Mouse (Mus musculus): ENCODE results near the gene Dtx3. TPM values are rescaled to one million over a fixed set of nuclear protein-coding genes. Genes with fewer than 3 reads are reported as not detected.
A peak's percentile ranks its signal among the peaks of the same experiment; 100 is the strongest.

The Dtx3 gene
- polyA plus RNA-seq (2011; ENCODE audit: insufficient read depth, insufficient read length, low read depth, missing spikeins): 49.8 and 50.8 TPM in 2 replicates

GRCm38 (mm10) chr10:127195328-127196129 is at the start of gene Dtx3:
Dtx3 (minus strand) TSS chr10:127195728.
- Histone ChIP-seq H3K27ac (ENCODE audit: insufficient read depth, low read length) (peak within 1 kb of the TSS; percentile 6; the same call in 1 of the 2 replicates), H3K4me3 (ENCODE audit: low read depth, low read length) (peak within 1 kb of the TSS; percentile 61), H3K9me3 (replicated peaks; ENCODE audit: control insufficient read depth, insufficient read depth, low read length, poor library complexity, severe bottlenecking) (no peaks in the 10 kb centered on the region), H3K9ac (ENCODE audit: low read depth, poor library complexity, severe bottlenecking) (peak within 1 kb of the TSS; percentile 89), H3K36me3 (ENCODE audit: control insufficient read depth, insufficient read depth, low read length, poor library complexity, severe bottlenecking) (peaks cover 10% of the 10 kb centered on the region), H3K27me3 (ENCODE audit: control insufficient read depth, insufficient read depth, low read length, poor library complexity, severe bottlenecking) (no peaks in the 10 kb centered on the region), H3K4me1 (ENCODE audit: control insufficient read depth, insufficient read depth, low read length) (peaks cover 2% of the 10 kb centered on the region)
- no peak for TF ChIP-seq POLR2A (IDR thresholded peaks at IDR 0.05; ENCODE audit: insufficient read depth, low read length)
- no peak for TF ChIP-seq CTCF (IDR thresholded peaks at IDR 0.05; ENCODE audit: low read depth, low read length)
- no peak for TF ChIP-seq EP300 (IDR thresholded peaks at IDR 0.05; ENCODE audit: insufficient read depth, low read depth, low read length)

GRCm38 (mm10) chr10:127238241-127238824 is 42.8 kb upstream of the Dtx3 start:
- Histone ChIP-seq H3K4me3 (ENCODE audit: low read depth, low read length) (peak overlapping the region; percentile 13; the same call in 1 of the 2 replicates), H3K9ac (ENCODE audit: low read depth, poor library complexity, severe bottlenecking) (no peak overlapping the region), H3K9me3 (replicated peaks; ENCODE audit: control insufficient read depth, insufficient read depth, low read length, poor library complexity, severe bottlenecking) (no peaks in the 10 kb centered on the region), H3K36me3 (ENCODE audit: control insufficient read depth, insufficient read depth, low read length, poor library complexity, severe bottlenecking) (no peaks in the 10 kb centered on the region), H3K27ac (ENCODE audit: insufficient read depth, low read length) (no peak overlapping the region), H3K4me1 (ENCODE audit: control insufficient read depth, insufficient read depth, low read length) (peaks cover 5% of the 10 kb centered on the region), H3K27me3 (ENCODE audit: control insufficient read depth, insufficient read depth, low read length, poor library complexity, severe bottlenecking) (no peaks in the 10 kb centered on the region)
- TF ChIP-seq EP300 (IDR thresholded peaks at IDR 0.05; ENCODE audit: insufficient read depth, low read depth, low read length) (no peak), POLR2A (IDR thresholded peaks at IDR 0.05; ENCODE audit: insufficient read depth, low read length) (no peak), CTCF (IDR thresholded peaks at IDR 0.05; ENCODE audit: low read depth, low read length) (no peak)

- TF ChIP-seq EP300 (IDR thresholded peaks at IDR 0.05; ENCODE audit: insufficient read depth, low read depth, low read length): no peak
- no peak for TF ChIP-seq POLR2A (IDR thresholded peaks at IDR 0.05; ENCODE audit: insufficient read depth, low read length)
- no peaks in the 10 kb centered on the region for H3K36me3 ChIP-seq (ENCODE audit: control insufficient read depth, insufficient read depth, low read length, poor library complexity, severe bottlenecking)
Observed at GRCm38 (mm10) chr10:127236541-127236940, 41.0 kb upstream of the Dtx3 start.

GRCm38 (mm10) chr10:127233141-127233540 is 37.6 kb upstream of the Dtx3 start:
- no peak overlapping the region for H3K27ac ChIP-seq (ENCODE audit: insufficient read depth, low read length)
- no peaks in the 10 kb centered on the region for H3K36me3 ChIP-seq (ENCODE audit: control insufficient read depth, insufficient read depth, low read length, poor library complexity, severe bottlenecking)
- no peak overlapping the region for H3K9ac ChIP-seq (ENCODE audit: low read depth, poor library complexity, severe bottlenecking)
- TF ChIP-seq POLR2A (IDR thresholded peaks at IDR 0.05; ENCODE audit: insufficient read depth, low read length) (peak; percentile 25), CTCF (IDR thresholded peaks at IDR 0.05; ENCODE audit: low read depth, low read length) (peak; percentile 94), EP300 (IDR thresholded peaks at IDR 0.05; ENCODE audit: insufficient read depth, low read depth, low read length) (peak; percentile 59; the same call in 1 of the 2 replicates)
- no peak overlapping the region for H3K4me3 ChIP-seq (ENCODE audit: low read depth, low read length)
- H3K9me3 ChIP-seq (replicated peaks; ENCODE audit: control insufficient read depth, insufficient read depth, low read length, poor library complexity, severe bottlenecking): no peaks in the 10 kb centered on the region
- no peaks in the 10 kb centered on the region for H3K27me3 ChIP-seq (ENCODE audit: control insufficient read depth, insufficient read depth, low read length, poor library complexity, severe bottlenecking)
- H3K4me1 ChIP-seq (ENCODE audit: control insufficient read depth, insufficient read depth, low read length): peaks cover 2% of the 10 kb centered on the region

More at GRCm38 (mm10) chr10:127236541-127236940, 41.0 kb upstream of the Dtx3 start:
- Histone ChIP-seq H3K27ac (ENCODE audit: insufficient read depth, low read length) (no peak overlapping the region), H3K9ac (ENCODE audit: low read depth, poor library complexity, severe bottlenecking) (no peak overlapping the region), H3K27me3 (ENCODE audit: control insufficient read depth, insufficient read depth, low read length, poor library complexity, severe bottlenecking) (no peaks in the 10 kb centered on the region), H3K4me3 (ENCODE audit: low read depth, low read length) (no peak overlapping the region), H3K9me3 (replicated peaks; ENCODE audit: control insufficient read depth, insufficient read depth, low read length, poor library complexity, severe bottlenecking) (no peaks in the 10 kb centered on the region), H3K4me1 (ENCODE audit: control insufficient read depth, insufficient read depth, low read length) (peaks cover 5% of the 10 kb centered on the region)

- Histone ChIP-seq H3K36me3 (ENCODE audit: control insufficient read depth, insufficient read depth, low read length, poor library complexity, severe bottlenecking) (no peaks in the 10 kb centered on the region), H3K9me3 (replicated peaks; ENCODE audit: control insufficient read depth, insufficient read depth, low read length, poor library complexity, severe bottlenecking) (no peaks in the 10 kb centered on the region), H3K9ac (ENCODE audit: low read depth, poor library complexity, severe bottlenecking) (no peak overlapping the region), H3K27me3 (ENCODE audit: control insufficient read depth, insufficient read depth, low read length, poor library complexity, severe bottlenecking) (no peaks in the 10 kb centered on the region), H3K4me1 (ENCODE audit: control insufficient read depth, insufficient read depth, low read length) (peaks cover 1% of the 10 kb centered on the region), H3K27ac (ENCODE audit: insufficient read depth, low read length) (no peak overlapping the region), H3K4me3 (ENCODE audit: low read depth, low read length) (no peak overlapping the region)
- no peak for TF ChIP-seq CTCF (IDR thresholded peaks at IDR 0.05; ENCODE audit: low read depth, low read length)
- no peak for TF ChIP-seq POLR2A (IDR thresholded peaks at IDR 0.05; ENCODE audit: insufficient read depth, low read length)
- no peak for TF ChIP-seq EP300 (IDR thresholded peaks at IDR 0.05; ENCODE audit: insufficient read depth, low read depth, low read length)
Observed at GRCm38 (mm10) chr10:127231741-127232140, 36.2 kb upstream of the Dtx3 start.

- Histone ChIP-seq H3K36me3 (ENCODE audit: control insufficient read depth, insufficient read depth, low read length, poor library complexity, severe bottlenecking) (no peaks in the 10 kb centered on the region), H3K27ac (ENCODE audit: insufficient read depth, low read length) (no peak overlapping the region), H3K9ac (ENCODE audit: low read depth, poor library complexity, severe bottlenecking) (no peak overlapping the region), H3K9me3 (replicated peaks; ENCODE audit: control insufficient read depth, insufficient read depth, low read length, poor library complexity, severe bottlenecking) (no peaks in the 10 kb centered on the region), H3K4me3 (ENCODE audit: low read depth, low read length) (no peak overlapping the region), H3K4me1 (ENCODE audit: control insufficient read depth, insufficient read depth, low read length) (peaks cover 3% of the 10 kb centered on the region), H3K27me3 (ENCODE audit: control insufficient read depth, insufficient read depth, low read length, poor library complexity, severe bottlenecking) (no peaks in the 10 kb centered on the region)
- TF ChIP-seq EP300 (IDR thresholded peaks at IDR 0.05; ENCODE audit: insufficient read depth, low read depth, low read length) (no peak), CTCF (IDR thresholded peaks at IDR 0.05; ENCODE audit: low read depth, low read length) (no peak), POLR2A (IDR thresholded peaks at IDR 0.05; ENCODE audit: insufficient read depth, low read length) (no peak)
Observed at GRCm38 (mm10) chr10:127230693-127231092, 35.2 kb upstream of the Dtx3 start.
